Mouse (Mus musculus): Measurements from ENCODE around the gene Hoxb13. TPM values are rescaled to one million over a fixed set of nuclear protein-coding genes. Genes with fewer than 3 reads are reported as not detected.

Hoxb13 gene
- total RNA-seq, 2 experiments from 2014 or later: not detected

DNA sequence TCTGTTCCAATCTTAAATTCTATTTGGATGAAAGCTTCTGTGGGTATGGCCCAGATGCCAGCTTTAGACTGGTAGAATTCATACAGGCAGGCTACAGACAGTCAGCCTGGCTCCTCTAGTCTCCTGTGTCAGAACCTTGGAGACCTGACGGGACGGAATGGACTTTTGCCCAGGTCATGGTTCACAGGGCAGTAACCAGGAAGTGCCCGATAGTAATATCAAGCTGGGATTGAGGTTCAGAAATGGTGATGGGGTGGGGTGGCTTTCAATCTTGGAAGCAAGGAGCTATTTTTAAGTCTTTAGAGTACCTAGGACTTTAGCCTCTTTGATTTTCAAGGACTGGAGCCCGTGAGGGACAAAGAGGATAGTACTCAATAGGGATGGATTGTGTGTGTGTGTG lies 6.8 kb upstream of the Hoxb13 start:
- DNase-seq (ENCODE audit: low spot score in 2 of 2): no peak

DNA sequence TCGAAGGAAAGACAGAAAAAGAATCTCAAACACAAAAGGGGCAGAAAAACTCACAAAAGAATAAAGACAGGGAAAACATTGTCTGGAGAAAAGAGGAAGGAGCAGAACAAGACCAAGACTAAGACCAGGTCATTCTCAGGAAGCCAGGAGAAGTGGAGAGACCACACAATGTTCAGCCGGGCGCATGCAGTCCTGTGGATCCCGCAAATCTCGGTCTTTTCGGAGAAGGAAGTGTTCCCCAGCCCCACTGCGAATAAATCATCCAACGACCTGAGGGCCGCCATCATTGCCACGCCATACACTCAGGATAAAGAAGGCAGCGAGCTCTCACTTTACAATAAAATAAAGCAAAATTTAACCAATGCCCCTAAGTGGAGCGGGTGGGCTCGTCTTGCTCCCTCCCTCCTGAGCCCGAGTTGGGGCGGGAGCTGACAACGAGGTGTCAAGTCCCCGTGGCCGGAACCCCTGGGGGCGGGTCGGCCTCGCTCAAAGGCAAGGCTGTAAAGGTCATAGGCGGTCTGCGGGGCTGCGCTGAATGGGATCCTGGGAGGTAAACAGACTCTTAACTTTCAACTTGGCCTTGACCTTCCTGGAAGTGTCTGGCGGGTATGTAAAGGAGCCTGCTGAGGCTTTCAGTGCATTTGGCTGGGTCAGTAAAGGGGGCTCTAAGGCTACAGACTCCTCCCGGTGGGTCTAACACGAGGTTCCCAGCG lies 4.2 kb upstream of the Hoxb13 start:
- DNase-seq (ENCODE audit: low spot score in 2 of 2): no peak

DNA sequence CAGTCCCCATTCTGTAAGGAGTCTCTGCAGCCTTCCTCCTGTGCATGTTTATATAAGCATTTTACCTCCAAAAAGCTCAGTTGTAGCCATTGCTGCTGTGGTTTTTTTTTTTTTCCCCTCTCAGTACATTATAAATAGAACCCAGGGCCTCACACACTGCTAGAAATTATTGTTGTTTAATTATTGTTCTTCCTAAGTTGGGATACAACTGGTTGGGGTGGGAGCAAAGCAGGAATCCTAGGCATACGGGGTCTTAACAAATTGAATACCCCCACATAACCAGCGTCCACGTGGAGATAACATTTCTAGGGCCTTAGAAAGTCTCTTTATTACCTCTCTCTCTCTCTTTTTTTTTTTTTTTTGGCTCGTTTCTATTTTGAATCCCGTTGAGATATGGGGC lies 3.0 kb upstream of the Hoxb13 start:
- no peak for DNase-seq (ENCODE audit: low spot score in 2 of 2)

DNA sequence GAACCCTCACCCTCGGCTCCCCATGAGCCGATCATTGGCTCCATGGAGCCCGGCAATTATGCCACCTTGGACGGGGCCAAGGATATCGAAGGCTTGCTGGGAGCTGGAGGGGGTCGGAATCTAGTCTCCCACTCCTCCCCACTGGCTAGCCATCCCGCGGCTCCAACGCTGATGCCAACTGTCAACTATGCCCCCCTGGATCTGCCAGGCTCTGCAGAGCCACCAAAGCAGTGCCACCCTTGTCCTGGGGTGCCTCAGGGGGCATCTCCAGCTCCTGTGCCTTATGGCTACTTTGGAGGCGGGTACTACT lies 240 bp downstream of the Hoxb13 start:
- no peak for DNase-seq (ENCODE audit: low spot score in 2 of 2)

DNA sequence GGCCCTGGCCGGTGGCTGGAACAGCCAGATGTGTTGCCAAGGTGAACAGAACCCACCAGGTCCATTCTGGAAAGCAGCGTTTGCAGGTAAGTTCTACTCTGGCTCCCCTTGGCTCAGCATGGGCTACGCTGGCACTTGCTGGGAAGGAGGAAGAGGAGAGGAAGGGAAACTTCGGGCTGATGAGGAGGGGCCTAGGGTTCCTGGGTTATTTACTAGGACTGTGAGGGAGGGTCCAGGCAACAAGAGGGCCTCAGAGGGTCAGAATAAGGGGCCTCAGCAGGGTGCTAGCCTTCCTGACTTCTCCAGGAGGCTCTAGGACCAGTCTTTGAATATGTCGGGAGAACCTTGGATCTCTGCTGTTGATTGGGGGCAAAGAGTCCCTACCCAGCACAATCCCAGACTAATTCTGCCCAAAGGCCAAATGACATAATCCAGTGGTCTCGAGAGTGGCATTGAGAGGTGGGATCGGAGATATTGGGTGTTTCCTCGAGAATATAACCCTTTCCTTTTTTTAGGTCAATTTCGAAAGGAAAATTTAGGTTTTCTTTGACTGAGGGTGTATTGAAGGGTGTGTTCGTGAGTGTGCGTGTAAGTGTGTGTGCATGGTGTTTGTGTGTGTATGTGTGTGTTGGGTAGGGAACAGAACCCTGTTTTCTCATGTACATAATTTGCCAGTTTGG lies 985 bp downstream of the Hoxb13 start:
- DNase-seq (ENCODE audit: low spot score in 2 of 2): no peak

DNA sequence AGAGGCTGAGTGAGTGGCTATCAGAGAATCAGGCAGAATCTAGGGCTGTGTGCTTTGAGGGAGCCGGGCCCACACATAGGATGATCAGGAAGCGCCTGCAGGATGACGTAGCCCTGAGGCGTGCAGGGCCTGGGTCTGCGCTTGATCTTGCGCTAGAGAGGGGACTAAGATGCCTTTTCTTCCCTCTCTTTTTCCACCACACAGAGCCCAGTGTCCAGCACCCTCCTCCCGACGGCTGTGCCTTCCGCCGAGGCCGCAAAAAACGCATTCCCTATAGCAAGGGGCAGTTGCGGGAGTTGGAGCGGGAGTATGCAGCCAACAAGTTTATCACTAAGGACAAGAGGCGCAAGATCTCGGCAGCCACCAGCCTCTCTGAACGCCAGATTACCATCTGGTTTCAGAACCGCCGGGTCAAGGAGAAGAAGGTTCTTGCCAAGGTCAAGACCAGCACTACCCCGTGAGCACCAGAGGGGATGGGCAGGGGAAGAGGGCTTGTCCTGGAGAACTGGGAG lies 1.7 kb downstream of the Hoxb13 start:
- no peak for DNase-seq (ENCODE audit: low spot score in 2 of 2)

DNA sequence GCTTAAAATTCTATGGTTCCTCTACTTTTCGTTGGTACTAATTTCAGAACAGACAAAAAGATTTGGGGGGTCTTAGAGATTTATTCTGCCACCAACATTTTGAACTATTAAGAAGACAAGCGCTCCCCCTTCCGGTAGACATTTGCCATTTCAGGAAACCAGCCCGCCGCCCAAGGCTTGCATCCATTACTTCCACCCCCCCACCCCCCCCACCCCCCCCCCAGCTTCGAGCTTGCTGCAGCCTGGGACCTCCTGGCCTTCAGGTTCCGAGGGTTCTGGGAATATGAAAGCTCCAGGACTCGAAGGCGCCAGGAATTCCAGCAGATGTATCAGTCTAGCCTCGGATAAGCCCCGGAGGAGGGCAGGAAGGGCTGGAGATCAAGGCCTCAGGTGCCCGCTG lies 4.5 kb downstream of the Hoxb13 start:
- DNase-seq (ENCODE audit: low spot score in 2 of 2): peak in 1 of 2 experiments; percentile 15

DNA sequence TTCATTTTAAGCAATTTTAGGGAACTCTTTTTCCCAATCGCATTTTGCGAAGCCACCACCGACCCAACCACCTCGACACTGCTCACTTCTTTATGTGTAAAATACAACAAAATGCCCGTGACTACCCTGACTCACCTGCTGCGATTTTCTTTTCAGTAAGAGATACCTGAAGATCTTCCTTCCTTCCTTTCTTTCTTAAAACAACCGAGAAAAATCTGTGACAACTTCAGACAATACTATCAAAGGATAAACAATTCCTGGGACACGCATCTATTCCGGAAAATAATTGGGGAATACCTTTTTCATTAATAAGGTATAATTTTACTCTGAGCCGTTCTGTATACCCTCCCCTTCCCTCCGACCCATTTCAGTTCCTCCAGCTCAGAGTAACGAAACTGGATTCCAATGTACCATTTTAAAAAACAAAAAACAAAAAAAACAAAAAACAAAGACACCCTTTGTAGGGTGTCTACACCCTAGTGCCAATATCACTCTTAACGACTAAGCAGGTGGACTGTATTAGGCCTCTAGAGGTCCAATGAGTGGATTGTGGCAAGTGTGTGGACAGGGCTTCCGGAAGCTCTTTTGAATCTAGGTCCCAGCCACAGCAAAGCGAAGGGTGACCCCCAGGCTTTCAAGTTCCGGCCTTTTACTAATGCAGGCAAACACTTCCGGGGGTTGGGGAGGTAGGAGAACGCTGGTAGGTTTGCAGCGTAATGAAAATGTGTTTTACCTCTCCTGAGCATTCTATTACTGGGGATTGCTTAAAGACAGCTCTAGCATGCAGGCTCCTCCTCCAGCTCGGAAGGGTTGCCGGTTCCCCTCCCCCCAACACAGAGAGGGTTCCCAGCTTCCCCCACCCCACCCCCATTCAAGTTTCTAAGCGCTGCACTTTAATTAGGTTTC lies 5.3 kb downstream of the Hoxb13 start:
- no peak for DNase-seq (ENCODE audit: low spot score in 2 of 2)

DNA sequence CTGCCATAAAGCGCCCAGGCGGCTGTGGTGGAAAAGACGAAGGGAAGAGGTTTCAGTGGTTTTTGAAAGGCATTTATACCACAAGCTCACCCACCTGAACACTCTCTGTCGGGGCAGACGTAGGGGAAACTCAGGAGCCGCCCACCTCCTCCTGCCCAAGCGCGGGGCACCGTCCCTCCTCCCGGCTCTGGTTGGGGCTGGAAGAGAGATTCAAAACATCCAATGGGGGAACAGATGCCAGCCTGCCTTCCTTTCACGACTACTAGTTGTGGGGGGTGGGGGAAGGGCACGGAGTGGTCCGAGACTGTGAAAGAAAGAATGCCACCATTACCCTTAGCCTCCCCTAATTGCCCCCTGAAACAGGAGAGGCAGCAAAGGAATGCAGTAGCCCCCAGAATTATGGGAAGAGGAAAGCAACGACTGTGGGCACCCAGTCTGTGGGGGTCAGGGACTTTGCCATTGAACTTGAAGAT lies 6.1 kb downstream of the Hoxb13 start:
- DNase-seq (ENCODE audit: low spot score in 2 of 2): no peak

DNA sequence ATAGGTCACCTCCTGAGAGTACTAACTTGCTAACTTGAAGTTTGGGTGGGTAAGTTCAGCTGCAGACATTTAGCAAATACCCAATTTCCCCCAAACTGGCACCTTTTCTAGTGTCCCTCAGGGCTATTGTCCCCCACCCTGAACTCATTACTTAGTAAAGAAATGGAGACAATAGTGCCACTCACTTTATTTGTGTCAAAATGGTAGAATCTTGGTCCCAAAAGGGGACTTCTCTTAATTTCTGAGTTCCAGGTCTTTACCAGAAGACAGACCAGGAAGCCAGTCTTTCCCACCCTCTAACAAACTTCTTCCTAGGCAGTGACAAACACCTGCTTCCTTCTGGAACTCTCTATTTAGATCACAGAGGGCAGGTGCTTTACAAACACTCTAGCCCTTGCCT lies 7.6 kb downstream of the Hoxb13 start:
- DNase-seq (ENCODE audit: low spot score in 2 of 2): no peak

DNA sequence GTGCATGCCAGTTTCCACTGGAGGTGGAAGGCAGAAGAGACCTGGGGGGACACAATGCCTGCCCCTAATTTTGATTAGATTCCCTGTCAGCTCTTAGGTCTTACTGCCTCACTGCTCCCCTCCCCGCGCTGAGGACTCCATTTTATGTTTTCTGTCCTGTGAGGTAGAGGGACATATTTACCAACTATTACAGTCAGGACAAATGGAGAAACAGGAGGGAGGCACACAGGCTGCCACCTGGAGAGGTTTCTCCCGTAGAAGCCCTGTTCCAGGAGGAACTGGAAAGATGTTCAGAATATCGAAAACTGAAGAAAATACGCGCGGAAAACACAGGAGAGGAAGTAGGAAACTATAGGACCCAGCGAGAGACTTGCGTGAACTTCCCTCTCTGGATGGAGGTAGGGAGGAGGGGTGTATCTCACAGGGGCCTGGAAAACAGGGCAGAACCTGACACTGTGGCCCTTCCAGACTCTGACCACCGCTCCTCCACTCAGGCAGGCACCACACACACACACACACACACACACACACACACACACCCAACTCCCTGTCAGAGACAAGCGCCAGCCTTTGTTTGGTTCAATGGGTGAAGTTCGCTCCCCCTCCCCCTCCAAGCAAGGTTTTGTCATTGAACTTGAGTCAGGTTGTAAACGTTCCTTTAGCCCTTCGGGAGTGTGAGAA lies 8.4 kb downstream of the Hoxb13 start:
- DNase-seq (ENCODE audit: low spot score in 2 of 2): no peak

DNA sequence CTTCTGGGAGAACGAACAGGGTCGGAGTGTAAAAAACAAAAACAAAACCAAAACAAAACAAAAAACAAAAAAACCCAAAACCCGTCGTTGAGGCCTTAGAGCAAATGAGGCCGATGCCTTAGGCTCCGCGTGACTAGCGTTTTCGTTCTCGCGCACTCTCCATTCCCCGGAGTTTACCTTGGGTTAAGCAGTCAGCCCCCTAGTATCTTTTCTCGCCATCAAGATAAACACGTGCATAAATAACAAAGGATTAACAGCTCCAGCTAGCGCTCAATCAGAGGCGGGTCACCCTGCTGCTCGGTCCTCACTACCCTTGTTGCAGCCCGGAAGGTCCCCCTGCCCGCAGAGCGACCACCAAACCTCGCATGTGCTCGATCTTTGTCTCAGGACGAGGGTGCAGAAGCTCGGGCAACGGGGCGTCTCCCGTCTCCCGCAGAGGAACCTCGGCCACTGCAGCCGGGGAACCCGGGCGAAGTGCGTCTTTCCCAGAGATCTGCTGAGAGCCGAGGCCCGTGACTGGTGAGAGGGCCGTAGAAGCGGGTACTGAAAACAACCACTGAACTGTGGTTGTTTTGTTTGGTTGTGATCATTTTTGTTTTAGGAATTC lies 9.2 kb downstream of the Hoxb13 start:
- no peak for DNase-seq (ENCODE audit: low spot score in 2 of 2)

DNA sequence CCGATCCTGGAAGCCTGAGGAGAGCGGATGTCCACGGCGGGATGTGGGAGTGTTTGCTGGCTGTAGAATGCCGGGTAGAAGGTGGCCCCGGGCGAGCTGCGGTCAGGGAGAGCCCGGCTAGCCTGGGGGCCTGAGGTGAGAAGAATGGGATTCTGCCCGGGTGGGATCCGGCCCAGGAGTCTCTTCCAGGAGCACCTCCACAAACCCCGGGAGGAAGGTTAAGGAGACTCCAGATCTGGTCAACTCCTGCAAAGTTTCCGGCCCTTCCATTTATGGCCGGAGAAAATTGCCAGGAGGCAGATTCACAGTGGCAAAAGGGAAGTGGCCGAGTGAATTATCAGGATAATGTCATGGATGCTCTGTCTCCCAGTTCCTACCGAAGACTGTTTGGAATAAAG lies 9.7 kb downstream of the Hoxb13 start:
- no peak for DNase-seq (ENCODE audit: low spot score in 2 of 2)

DNA sequence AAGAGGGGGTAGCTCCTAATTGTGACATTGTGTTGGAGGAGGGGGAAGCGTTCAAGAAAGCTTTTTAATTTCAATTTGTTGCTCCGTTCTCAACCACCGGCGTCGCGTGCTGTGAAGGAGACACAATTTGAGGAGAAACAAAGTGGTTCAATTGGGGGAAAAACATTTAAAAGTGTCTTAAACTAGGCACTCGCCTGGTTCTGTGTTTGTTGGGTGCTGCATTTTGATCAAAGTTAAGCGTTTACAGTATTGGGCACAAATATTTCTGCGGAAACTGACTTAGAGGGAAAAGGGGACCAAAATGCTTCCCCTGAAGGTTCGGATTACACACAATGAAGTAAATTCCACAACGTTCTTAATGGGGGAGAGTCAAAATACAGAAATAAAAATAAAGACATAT lies 10.2 kb downstream of the Hoxb13 start:
- DNase-seq (ENCODE audit: low spot score in 2 of 2): no peak

DNA sequence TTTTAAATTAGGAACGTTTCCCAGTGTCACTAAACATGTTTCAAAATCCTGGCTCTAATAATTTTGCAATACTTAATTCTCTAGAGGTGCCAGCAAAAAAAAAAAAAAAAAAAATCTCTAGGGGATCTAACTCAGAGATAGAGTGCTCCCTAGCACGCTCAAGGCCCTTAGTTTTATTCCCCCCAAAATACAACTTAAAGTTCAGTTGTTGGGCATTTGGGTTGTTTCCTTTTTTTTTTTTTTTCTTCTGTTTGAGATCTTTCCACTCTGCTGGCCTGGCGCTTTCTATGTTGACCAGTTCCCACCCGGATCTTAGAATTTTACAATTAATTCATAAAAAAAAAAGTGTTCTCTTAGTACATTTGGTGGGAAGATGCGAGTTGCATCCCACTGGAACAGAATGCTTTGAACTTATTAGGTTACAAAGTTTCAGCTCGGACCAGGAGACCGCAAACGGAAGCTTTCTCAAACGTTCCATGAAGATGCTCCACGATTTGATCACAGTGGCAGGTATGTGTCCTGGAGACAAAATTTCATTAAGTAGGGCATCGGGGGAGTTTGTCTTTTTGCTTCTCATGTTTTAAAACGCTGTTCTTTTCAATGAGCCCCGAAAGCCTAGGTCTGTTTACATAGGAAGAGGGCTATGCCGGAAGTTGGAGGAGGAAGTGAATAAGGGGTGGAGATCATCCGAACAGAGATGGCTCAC lies 11.5 kb downstream of the Hoxb13 start:
- DNase-seq (ENCODE audit: low spot score in 2 of 2): no peak

DNA sequence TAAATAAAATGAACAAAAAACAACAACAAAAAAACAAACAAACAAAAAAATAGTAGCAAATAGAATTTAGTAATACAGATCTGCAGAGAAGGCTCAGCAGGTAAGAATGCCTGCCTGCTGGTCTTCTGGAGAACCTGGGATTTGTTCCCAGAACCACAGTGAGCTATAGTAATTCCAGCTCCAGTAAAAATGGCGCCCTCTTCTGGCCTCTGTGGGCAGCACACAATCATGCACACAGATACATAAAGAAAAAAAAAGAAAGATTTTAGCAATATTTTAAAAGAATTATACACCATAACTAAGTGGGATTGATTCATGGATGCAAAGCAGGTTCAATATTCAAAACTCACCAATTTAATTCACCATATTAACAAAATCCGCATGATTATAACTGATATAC lies 29.7 kb downstream of the Hoxb13 start:
- DNase-seq (ENCODE audit: low spot score in 2 of 2): no peak

DNA sequence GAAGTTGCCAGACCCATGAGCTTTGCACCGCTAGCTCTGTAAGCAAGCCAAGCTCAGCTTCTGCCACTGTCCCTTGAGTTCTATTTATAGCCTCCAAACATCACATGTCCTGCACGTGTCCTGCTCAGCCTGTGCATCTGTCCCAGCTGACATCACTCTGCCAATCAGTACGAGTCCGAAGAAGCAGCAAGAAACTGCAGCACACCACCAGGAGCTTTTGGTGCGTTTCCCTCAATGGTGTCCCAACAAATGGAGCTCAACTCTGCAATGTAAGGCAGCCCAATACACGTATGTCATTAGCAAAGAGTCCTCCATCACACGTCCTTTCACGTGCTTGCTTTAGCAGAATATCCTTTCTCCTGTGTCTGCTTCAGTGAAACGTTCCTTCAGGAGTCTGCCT lies 33.6 kb downstream of the Hoxb13 start:
- no peak for DNase-seq (ENCODE audit: low spot score in 2 of 2)

DNA sequence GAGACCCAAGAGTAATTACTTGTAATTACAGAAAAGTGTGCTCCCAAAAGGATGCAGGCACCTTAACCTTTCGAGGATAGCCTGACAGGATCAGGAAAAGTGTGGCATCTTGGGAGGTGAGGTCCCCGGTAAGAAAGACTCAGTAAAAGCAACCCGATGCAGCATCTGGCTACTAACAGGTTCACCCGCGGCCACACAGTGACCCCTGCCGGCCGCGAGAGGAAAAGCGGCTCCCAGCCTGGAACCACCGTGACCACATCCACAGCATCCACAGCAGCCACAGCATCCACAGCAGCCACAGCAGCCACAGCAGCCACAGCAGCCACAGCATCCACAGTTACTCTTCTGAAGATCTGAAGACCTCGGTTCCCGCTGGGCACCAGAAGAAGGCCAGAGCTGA lies 40.8 kb downstream of the Hoxb13 start:
- DNase-seq (ENCODE audit: low spot score in 2 of 2): peak; percentile 48 to 51

DNA sequence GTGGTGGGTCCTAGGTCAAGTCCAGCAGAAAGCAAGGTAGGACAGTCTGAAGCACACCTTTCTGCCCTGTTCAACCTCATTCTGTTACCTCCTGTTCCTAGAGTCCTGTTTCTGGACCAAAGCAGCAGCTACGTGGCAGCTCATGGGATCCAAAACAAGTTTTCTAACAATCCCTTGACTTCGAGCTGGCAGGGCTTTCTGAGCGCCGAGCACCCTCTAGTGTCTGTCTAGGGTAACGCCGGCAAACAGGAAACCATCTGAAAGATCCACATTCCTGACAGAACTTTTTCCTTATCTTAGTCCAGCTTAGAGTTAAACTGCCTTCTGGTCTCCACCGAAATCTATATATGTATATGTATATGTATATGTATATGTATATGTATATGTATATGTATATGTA lies 46.1 kb downstream of the Hoxb13 start:
- peak in 1 of 2 experiments; percentile 56 for DNase-seq (ENCODE audit: low spot score in 2 of 2)
